Mouse (Mus musculus) left cerebral cortex, postnatal 36 days (tissue): Measurements from ENCODE around the gene Acot7. TPM values are rescaled to one million over a fixed set of nuclear protein-coding genes. Genes with fewer than 3 reads are reported as not detected.

Experiments
- DNase-seq, 2 experiments: peaks; one replicate each; pipeline ENCODE4 v3.0.0; 2021 to 2022; ENCODE audit warnings: low spot score in 2 of 2, mixed read lengths in 1 of 2
- intact Hi-C: fragments of 180-260 bp; cut with DNase I; formaldehyde crosslinking; loops from one replicate; pipeline ENCODE4 v1.15.1; 2025
- total RNA-seq, 2 experiments: library from RNA; stranded (reverse); gene quantifications; 2 replicates each; pipeline ENCODE4 v1.2.3; 2021

The Acot7 gene
- total RNA-seq, 2 experiments from 2014 or later: 295 to 323 TPM

- DNase-seq: peak in 1 of 2 experiments; percentile 50
These were observed 107.6 kb downstream of the Acot7 start for GRCm38 (mm10) chr4:152285505-152285904.

GRCm38 (mm10) chr4:152286183-152286582 is 108.2 kb downstream of the Acot7 start:
- intact Hi-C loops: no loop called here
- DNase-seq: peak; percentile 53 to 58

More at GRCm38 (mm10) chr4:152285505-152285904, 107.6 kb downstream of the Acot7 start:
- intact Hi-C loops: loop anchor here (2.0 kb wide), 1 partner anchor 113 kb away; no protein-coding TSS in a partner anchor

GRCm38 (mm10) chr4:152286887-152287286 is 109.0 kb downstream of the Acot7 start:
- intact Hi-C loops: no loop called here
- no peak for DNase-seq

- no peak for DNase-seq
- intact Hi-C loops: no loop called here
These were observed 109.6 kb downstream of the Acot7 start for GRCm38 (mm10) chr4:152287317-152288120.

GRCm38 (mm10) chr4:152288398-152288945 is 110.5 kb downstream of the Acot7 start:
- intact Hi-C loops: no loop called here
- no peak for DNase-seq

- no peak for DNase-seq
- intact Hi-C loops: no loop called here
These were observed 112.5 kb downstream of the Acot7 start for GRCm38 (mm10) chr4:152290385-152290784.

- intact Hi-C loops: no loop called here
- DNase-seq: no peak
These were observed 113.1 kb downstream of the Acot7 start for GRCm38 (mm10) chr4:152290991-152291390.

GRCm38 (mm10) chr4:152291562-152291961 is 113.6 kb downstream of the Acot7 start, which contains the start of gene Hes3:
Hes3 (minus strand) TSS chr4:152291662.
- intact Hi-C loops: no loop called here
- DNase-seq: no peak

GRCm38 (mm10) chr4:152292102-152292765 is 114.3 kb downstream of the Acot7 start:
- intact Hi-C loops: no loop called here
- no peak for DNase-seq

- no peak for DNase-seq
- intact Hi-C loops: no loop called here
These were observed 116.4 kb downstream of the Acot7 start for GRCm38 (mm10) chr4:152294188-152294929.

GRCm38 (mm10) chr4:152295916-152296315 is 118.0 kb downstream of the Acot7 start:
- intact Hi-C loops: no loop called here
- DNase-seq: no peak

GRCm38 (mm10) chr4:152296371-152296770 is 118.4 kb downstream of the Acot7 start:
- intact Hi-C loops: no loop called here
- no peak for DNase-seq

GRCm38 (mm10) chr4:152296874-152297861 is 119.2 kb downstream of the Acot7 start, which contains the start of gene Icmt:
Icmt (plus strand) TSS chr4:152297227.
- intact Hi-C loops: no loop called here
- peak; percentile 99 to 100 for DNase-seq

GRCm38 (mm10) chr4:152298836-152299235 is 120.9 kb downstream of the Acot7 start:
- intact Hi-C loops: no loop called here
- DNase-seq: no peak

GRCm38 (mm10) chr4:152300375-152300774 is 122.4 kb downstream of the Acot7 start:
- DNase-seq: no peak
- intact Hi-C loops: no loop called here

GRCm38 (mm10) chr4:152302012-152302411 is 124.1 kb downstream of the Acot7 start:
- intact Hi-C loops: no loop called here
- DNase-seq: no peak

GRCm38 (mm10) chr4:152303172-152303571 is 125.2 kb downstream of the Acot7 start:
- intact Hi-C loops: no loop called here
- DNase-seq: no peak

GRCm38 (mm10) chr4:152304685-152305084 is 126.8 kb downstream of the Acot7 start:
- DNase-seq: no peak
- intact Hi-C loops: no loop called here

- no peak for DNase-seq
- intact Hi-C loops: no loop called here
These were observed 128.1 kb downstream of the Acot7 start for GRCm38 (mm10) chr4:152305991-152306390.
